10 mouse cellular contexts compared by ENCODE assay signal in the genomic region with DNA sequence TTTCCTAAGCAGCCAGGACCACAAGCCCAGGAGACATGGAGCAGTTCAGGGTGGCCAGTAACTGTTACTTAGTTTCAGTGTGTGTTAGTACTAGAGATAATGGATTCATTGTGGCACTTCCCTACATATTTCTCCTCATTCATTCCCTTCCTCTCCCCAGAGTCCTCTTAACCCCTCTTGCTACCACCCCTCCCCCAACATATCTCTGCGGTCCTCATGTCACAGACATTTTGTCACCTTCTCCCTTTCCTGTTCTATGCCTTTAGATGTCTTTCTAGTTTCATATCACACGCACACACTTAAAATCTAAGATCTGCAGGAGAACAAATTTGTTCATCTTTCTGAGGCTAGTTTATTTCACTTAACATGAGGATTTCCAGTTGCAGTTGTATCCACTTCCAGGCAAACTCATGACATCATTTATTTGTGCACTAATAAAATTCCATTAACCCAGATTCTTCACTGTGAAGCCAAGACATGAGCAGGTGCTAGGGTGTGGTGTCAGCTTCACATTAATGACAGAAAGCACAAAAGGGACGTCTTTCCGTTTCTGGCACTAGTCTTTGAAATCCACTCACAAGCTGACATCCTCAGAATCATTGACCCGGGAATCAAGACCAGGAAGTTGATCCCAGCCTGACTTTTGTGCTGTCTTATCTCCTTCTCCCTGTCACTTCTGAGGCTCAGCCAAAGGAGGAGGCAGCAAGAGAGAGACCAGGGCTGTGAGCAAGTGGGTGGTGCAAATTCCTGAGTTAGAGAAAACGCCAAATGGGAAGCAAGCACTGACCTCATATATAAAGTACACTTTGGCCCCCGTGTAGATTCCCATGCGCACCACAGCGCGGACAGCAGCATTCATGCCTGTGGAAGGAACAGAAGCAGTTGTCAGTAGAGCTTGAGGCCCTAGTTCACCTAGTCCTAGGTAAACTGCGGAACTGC. TPM values are rescaled to one million over a fixed set of nuclear protein-coding genes. Genes with fewer than 3 reads are reported as not detected.
DNase-seq lines count a peak whose midpoint lies in the region; ATAC-seq lines count a peak whose summit lies in the region.
"Had no signal": no experiment of that assay in that cellular context is flagged by ENCODE, and none has a peak within 500 bp of the region (broad histone marks: within the 10 kb centered on the region; RNA-seq: fewer than 3 reads in every experiment).

No protein-coding gene starts in this region.

- H3K27me3 ChIP-seq in megakaryocyte, embryonic 14.5 days (replicated peaks), result no peaks in the 10 kb centered on the region
- no peaks in the 10 kb centered on the region for H3K27me3 ChIP-seq in stomach, embryonic 16.5 days (ENCODE audit: control insufficient read depth, insufficient read depth, low read length)
- no peaks in the 10 kb centered on the region for H3K27me3 ChIP-seq in forebrain, embryonic 15.5 days
- H3K27me3 ChIP-seq: neural tube, embryonic 15.5 days had no signal

- 44% methylated on average over 11 of the region's 11 CpGs for WGBS in stomach, embryonic 16.5 days
- 79% methylated on average over 11 of the region's 11 CpGs for WGBS in forebrain, embryonic 15.5 days

- H3K36me3 ChIP-seq in megakaryocyte, embryonic 14.5 days (replicated peaks; ENCODE audit: low read length), result peaks cover 93% of the 10 kb centered on the region
- no peaks in the 10 kb centered on the region for H3K36me3 ChIP-seq in stomach, embryonic 16.5 days (ENCODE audit: control insufficient read depth, insufficient read depth, low read length)
- no peaks in the 10 kb centered on the region for H3K36me3 ChIP-seq in forebrain, embryonic 15.5 days

- no peak overlapping the region for H3K4me2 ChIP-seq in stomach, embryonic 16.5 days (ENCODE audit: low read depth, low read length)
- H3K4me2 ChIP-seq in forebrain, embryonic 15.5 days (replicated peaks), result no peak overlapping the region
- H3K4me2 ChIP-seq: neural tube, embryonic 15.5 days had no signal

- H3K27ac ChIP-seq in stomach, embryonic 16.5 days (ENCODE audit: low read length), result peak overlapping the region; percentile 64
- no peak overlapping the region for H3K27ac ChIP-seq in forebrain, embryonic 15.5 days (replicated peaks)
- H3K27ac ChIP-seq: heart, adult 2 months; neural tube, embryonic 15.5 days had no signal

- ATAC-seq in megakaryocyte, adult 5-6 weeks (ENCODE audit: poor library complexity, severe bottlenecking), result no peak
- peak; percentile 36 for ATAC-seq in stomach, embryonic 16.5 days (ENCODE audit: insufficient read depth, low FRiP score)
- no peak for ATAC-seq in inflammation-experienced regulatory T-cells, adult 6 months
- no peak for ATAC-seq in forebrain, embryonic 15.5 days (replicated peaks)

- H3K4me1 ChIP-seq in megakaryocyte, embryonic 14.5 days, result peaks cover 95% of the 10 kb centered on the region
- peaks cover 31% of the 10 kb centered on the region for H3K4me1 ChIP-seq in stomach, embryonic 16.5 days (ENCODE audit: control insufficient read depth, insufficient read depth, low read length)
- no peaks in the 10 kb centered on the region for H3K4me1 ChIP-seq in forebrain, embryonic 15.5 days
- H3K4me1 ChIP-seq: neural tube, embryonic 15.5 days had no signal

- peak overlapping the region; percentile 40 for H3K4me3 ChIP-seq in megakaryocyte, embryonic 14.5 days (replicated peaks)
- H3K4me3 ChIP-seq in stomach, embryonic 16.5 days (replicated peaks; ENCODE audit: low read length), result no peak overlapping the region
- H3K4me3 ChIP-seq in forebrain, embryonic 15.5 days, result no peak overlapping the region
- H3K4me3 ChIP-seq: heart, adult 2 months; neural tube, embryonic 15.5 days had no signal

- DNase-seq in heart, adult 18-20 months, result peak; percentile 50 to 67
- peak; percentile 69 for DNase-seq in induced T-regulatory cell, adult 2 months (ENCODE audit: low read depth)
- DNase-seq: cerebellum, adult 2 months had no signal

- H3K9ac ChIP-seq in stomach, embryonic 16.5 days (ENCODE audit: low read length), result no peak overlapping the region
- no peak overlapping the region for H3K9ac ChIP-seq in forebrain, embryonic 15.5 days (replicated peaks)
- H3K9ac ChIP-seq: neural tube, embryonic 15.5 days had no signal

- H3K9me3 ChIP-seq in megakaryocyte, embryonic 14.5 days, result no peaks in the 10 kb centered on the region
- no peaks in the 10 kb centered on the region for H3K9me3 ChIP-seq in stomach, embryonic 16.5 days (replicated peaks; ENCODE audit: control insufficient read depth, low read length)
- no peaks in the 10 kb centered on the region for H3K9me3 ChIP-seq in forebrain, embryonic 15.5 days
- H3K9me3 ChIP-seq: neural tube, embryonic 15.5 days had no signal

RNA-seq across cellular contexts. Expression of a gene that starts 13.2 kb away (rescaled TPM):
- 15.2 and 36.9 TPM in 2 replicates for polyA plus RNA-seq in megakaryocyte, embryonic 14.5 days (2012; ENCODE audit: insufficient read depth, low replicate concordance)
- 51.1 and 66.3 TPM in 2 replicates for total RNA-seq in megakaryocyte, adult 5-6 weeks (2015)
- 90.5 and 94.6 TPM in 2 replicates for total RNA-seq in megakaryocyte, adult 5-6 weeks (2017)
- 10 to 100 TPM; 34.3 to 38.6 TPM for total RNA-seq in heart, adult 18-20 months (2021)
- 58.8 and 61.5 TPM in 2 replicates for polyA plus RNA-seq in stomach, embryonic 16.5 days (2015; fragmentation: Nextera tagmentation; extraction: Ambion mirVana)
- polyA plus RNA-seq in inflammation-experienced regulatory T-cells, adult 6 months (2017; shearing (Covaris generic)), result 100 to 1,000 TPM; 141 to 154 (median 148) TPM
- polyA plus RNA-seq in forebrain, embryonic 15.5 days (2015; fragmentation: Nextera tagmentation; extraction: Ambion mirVana), result 163 and 165 TPM in 2 replicates
